Comparison of ENCODE assay signal across 8 mouse cellular contexts in the genomic region with DNA sequence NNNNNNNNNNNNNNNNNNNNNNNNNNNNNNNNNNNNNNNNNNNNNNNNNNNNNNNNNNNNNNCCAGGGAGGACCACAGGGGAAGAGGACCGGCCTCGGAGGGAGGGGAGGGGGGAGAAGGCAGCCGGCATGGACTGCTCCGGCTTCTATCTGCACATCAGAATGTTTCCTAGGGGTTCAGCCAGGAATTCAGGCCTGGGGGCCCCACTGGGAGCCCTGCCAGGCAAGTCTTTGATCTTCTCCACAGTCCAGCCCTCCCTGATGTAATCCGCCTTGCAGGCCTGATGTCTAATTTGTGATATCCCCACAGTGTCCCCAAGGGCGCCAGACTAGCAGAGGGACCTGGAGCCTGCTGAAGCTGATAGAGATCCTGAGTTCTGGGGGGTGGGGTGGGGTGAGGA. TPM values are rescaled to one million over a fixed set of nuclear protein-coding genes. Genes with fewer than 3 reads are reported as not detected.
DNase-seq lines count a peak whose midpoint lies in the region; ATAC-seq lines count a peak whose summit lies in the region.

No protein-coding gene starts in this region.

- H3K4me1 ChIP-seq in intestine, embryonic 16.5 days (ENCODE audit: control insufficient read depth, insufficient read depth, low read length), result peaks cover 10% of the 10 kb centered on the region
- peaks cover 15% of the 10 kb centered on the region for H3K4me1 ChIP-seq in heart, embryonic 11.5 days (ENCODE audit: control insufficient read depth, insufficient read depth, low read length)

- no peak overlapping the region for H3K9ac ChIP-seq in intestine, embryonic 16.5 days (ENCODE audit: low read depth, low read length)
- H3K9ac ChIP-seq in heart, embryonic 11.5 days (ENCODE audit: low read depth, low read length), result no peak overlapping the region

- H3K27me3 ChIP-seq in intestine, embryonic 16.5 days (replicated peaks; ENCODE audit: control insufficient read depth, insufficient read depth, low read length), result no peaks in the 10 kb centered on the region
- peaks cover 4% of the 10 kb centered on the region; the same call in 1 of the 2 replicates for H3K27me3 ChIP-seq in heart, embryonic 11.5 days (ENCODE audit: control insufficient read depth, insufficient read depth, low read length)

- H3K36me3 ChIP-seq in intestine, embryonic 16.5 days (ENCODE audit: control insufficient read depth, insufficient read depth, low read length), result no peaks in the 10 kb centered on the region
- H3K36me3 ChIP-seq in heart, embryonic 11.5 days (ENCODE audit: control insufficient read depth, insufficient read depth, low read length), result no peaks in the 10 kb centered on the region

- no peak overlapping the region for H3K4me2 ChIP-seq in intestine, embryonic 16.5 days (ENCODE audit: low read depth, low read length)
- no peak overlapping the region for H3K4me2 ChIP-seq in heart, embryonic 11.5 days

- H3K9me3 ChIP-seq in intestine, embryonic 16.5 days (ENCODE audit: control insufficient read depth, low read length), result no peaks in the 10 kb centered on the region
- H3K9me3 ChIP-seq in heart, embryonic 11.5 days (replicated peaks; ENCODE audit: control insufficient read depth, low read length), result no peaks in the 10 kb centered on the region

- ATAC-seq in intestine, embryonic 16.5 days, result peak; percentile 29; the same call in 1 of the 2 replicates
- ATAC-seq in heart, embryonic 11.5 days (replicated peaks; ENCODE audit: insufficient number of reproducible peaks, low FRiP score, low TSS enrichment), result no peak

- WGBS in intestine, embryonic 16.5 days, result 26% methylated on average over 6 of the region's 6 CpGs
- WGBS in heart, embryonic 11.5 days (ENCODE audit: insufficient replicate concordance), result 24% methylated on average over 6 of the region's 6 CpGs

- H3K27ac ChIP-seq in intestine, embryonic 16.5 days (ENCODE audit: low read length), result no peak overlapping the region
- H3K27ac ChIP-seq in heart, embryonic 11.5 days (ENCODE audit: low read depth, low read length), result no peak overlapping the region

- H3K4me3 ChIP-seq in intestine, embryonic 16.5 days (ENCODE audit: low read length), result no peak overlapping the region
- no peak overlapping the region for H3K4me3 ChIP-seq in heart, embryonic 11.5 days (ENCODE audit: low read depth, low read length)

- DNase-seq in kidney, postnatal 10 days, result peak; percentile 47
- no peak for DNase-seq in kidney, adult 8-10 months
- DNase-seq in MN1 (ENCODE audit: low spot score), result peak; percentile 40
- peak; percentile 48 to 64 for DNase-seq in adrenal gland, postnatal 36 days
- no peak for DNase-seq in layer of hippocampus, adult 11-12 months (ENCODE audit: low spot score)
- DNase-seq in layer of hippocampus, postnatal 25 days (ENCODE audit: extremely low spot score in 1 of 2, low spot score in 1 of 2), result no peak

RNA-seq across cellular contexts. Expression of a gene that starts 57.1 kb away (rescaled TPM):
- 100 to 1,000 TPM; 268 to 342 TPM for total RNA-seq in adrenal gland, postnatal 36 days (2021)
- 37.5 and 44.6 TPM in 2 replicates for polyA plus RNA-seq in intestine, embryonic 16.5 days (2015; fragmentation: Nextera tagmentation; extraction: Ambion mirVana)
- total RNA-seq in layer of hippocampus, postnatal 25 days (2021), result 1 to 10 TPM; 2.9 to 3.1 TPM
- 12.8 and 14.5 TPM in 2 replicates for polyA plus RNA-seq in heart, embryonic 11.5 days (2014; fragmentation: Nextera tagmentation; extraction: Ambion mirVana)

Comparison
In these comparisons a context has a peak if more than half of its experiments do, and no peak if none do; other contexts are left out.
1. DNase-seq: peak in kidney, postnatal 10 days (single experiment), MN1 (single experiment) and adrenal gland, postnatal 36 days (2 of 2); none in kidney, adult 8-10 months (0 of 2), layer of hippocampus, adult 11-12 months (single experiment) and layer of hippocampus, postnatal 25 days (0 of 2).
2. RNA of a gene that starts 57.1 kb away (total RNA-seq): 268 to 342 TPM in adrenal gland, postnatal 36 days; 2.9 to 3.1 TPM in layer of hippocampus, postnatal 25 days; every median in the first group is over 10 times any median in the second.